Mouse (Mus musculus) spleen, postnatal 36 days (tissue): ENCODE measurements around the gene Tnrc18.
A peak's percentile ranks its signal among the peaks of the same experiment; 100 is the strongest.

Experiments
- DNase-seq, 2 experiments: peaks; one replicate each; pipeline ENCODE4 v3.0.0; 2022; ENCODE audit warnings: low spot score in 2 of 2, mixed read lengths in 1 of 2

Tnrc18 gene

GRCm38 (mm10) chr5:142776080-142776479 lies 41.4 kb downstream of the Tnrc18 start:
- no peak for DNase-seq

GRCm38 (mm10) chr5:142774771-142775170 lies 42.7 kb downstream of the Tnrc18 start:
- no peak for DNase-seq

GRCm38 (mm10) chr5:142771964-142772363 lies 45.5 kb downstream of the Tnrc18 start:
- peak in 1 of 2 experiments; percentile 18 for DNase-seq

GRCm38 (mm10) chr5:142771034-142771433 lies 46.4 kb downstream of the Tnrc18 start:
- DNase-seq: no peak

GRCm38 (mm10) chr5:142769641-142770040 lies 47.8 kb downstream of the Tnrc18 start:
- no peak for DNase-seq

GRCm38 (mm10) chr5:142768352-142769267 lies 48.9 kb downstream of the Tnrc18 start:
- DNase-seq: no peak

GRCm38 (mm10) chr5:142767937-142768336 lies 49.5 kb downstream of the Tnrc18 start:
- DNase-seq: peak; percentile 55 to 58

GRCm38 (mm10) chr5:142766708-142767107 lies 50.8 kb downstream of the Tnrc18 start:
- no peak for DNase-seq

- DNase-seq: no peak
Measured at GRCm38 (mm10) chr5:142764889-142765288, 52.6 kb downstream of the Tnrc18 start.

GRCm38 (mm10) chr5:142764306-142764705 lies 53.2 kb downstream of the Tnrc18 start:
- no peak for DNase-seq

GRCm38 (mm10) chr5:142762082-142762807 lies 55.2 kb downstream of the Tnrc18 start:
- no peak for DNase-seq

GRCm38 (mm10) chr5:142761326-142761983 lies 56.0 kb downstream of the Tnrc18 start:
- DNase-seq: no peak

- DNase-seq: no peak
Measured at GRCm38 (mm10) chr5:142759786-142760185, 57.7 kb downstream of the Tnrc18 start.

- no peak for DNase-seq
Measured at GRCm38 (mm10) chr5:142752241-142752640, 65.2 kb downstream of the Tnrc18 start.

GRCm38 (mm10) chr5:142750173-142750572 lies 67.3 kb downstream of the Tnrc18 start:
- no peak for DNase-seq

GRCm38 (mm10) chr5:142747026-142747629 lies 70.3 kb downstream of the Tnrc18 start:
- no peak for DNase-seq

GRCm38 (mm10) chr5:142739941-142740340 lies 77.5 kb downstream of the Tnrc18 start:
- no peak for DNase-seq

GRCm38 (mm10) chr5:142731916-142732315 lies 85.5 kb downstream of the Tnrc18 start:
- no peak for DNase-seq

GRCm38 (mm10) chr5:142730295-142730694 lies 87.2 kb downstream of the Tnrc18 start:
- no peak for DNase-seq

- DNase-seq: no peak
Measured at GRCm38 (mm10) chr5:142728301-142728700, 89.2 kb downstream of the Tnrc18 start.

GRCm38 (mm10) chr5:142726748-142727147 lies 90.7 kb downstream of the Tnrc18 start:
- DNase-seq: no peak

GRCm38 (mm10) chr5:142724265-142724664 lies 93.2 kb downstream of the Tnrc18 start:
- no peak for DNase-seq
